Mouse (Mus musculus) embryonic fibroblast, embryonic 13.5 days (primary cell): ENCODE measurements around the gene Ccn6.

Source experiments
- CTCF ChIP-seq: IDR thresholded peaks from 2 replicates; pipeline ENCODE4 v1.5.1; 2011; ENCODE audit warnings: mild to moderate bottlenecking, control low read depth, low read length, moderate library complexity, borderline replicate concordance; ENCODE audit not compliant: insufficient read depth
- POLR2A ChIP-seq: IDR thresholded peaks from 2 replicates; pipeline ENCODE4 v1.6.1; 2011; ENCODE audit warnings: low read depth, mild to moderate bottlenecking, control low read depth, low read length, moderate library complexity

- TF ChIP-seq CTCF, result no peak
- TF ChIP-seq POLR2A, result no peak
Observed at GRCm38 (mm10) chr10:39106935-39107334, 56.7 kb downstream of the Ccn6 start.
